Mouse (Mus musculus) MEL (cell line): Measurements from ENCODE around the gene Zp1. TPM values are rescaled to one million over a fixed set of nuclear protein-coding genes. Genes with fewer than 3 reads are reported as not detected.

Experiments
- DNase-seq: peaks from one replicate; pipeline ENCODE4 v3.0.0; 2011; ENCODE audit warnings: low read depth, low spot score
- H3K27ac ChIP-seq: 2 replicates; pipeline ENCODE4 v1.5.1; 2012; ENCODE audit warnings: low read depth, mild to moderate bottlenecking, control low read depth, low read length, moderate library complexity; ENCODE audit not compliant: control insufficient read depth
- H3K27me3 ChIP-seq, 2 experiments: fragments of 150-350 bp in 1 of 2; sonication (generic) in 1 of 2; 2 replicates each; pipeline ENCODE4 v1.6.1; 2012; ENCODE audit warnings: low read length in 2 of 2, mild to moderate bottlenecking in 2 of 2, improper control_type of control experiment in 1 of 2, moderate library complexity in 1 of 2; ENCODE audit not compliant: insufficient read depth in 2 of 2, control insufficient read depth in 1 of 2
- H3K36me3 ChIP-seq, 2 experiments: 2 replicates each; pipeline ENCODE4 v1.6.1; 2012 to 2014; ENCODE audit warnings: low read length in 2 of 2, improper control_type of control experiment in 1 of 2, inconsistent platforms in 1 of 2, mild to moderate bottlenecking in 1 of 2; ENCODE audit not compliant: insufficient read depth in 2 of 2, control insufficient read depth in 1 of 2
- H3K4me1 ChIP-seq, 2 experiments: fragments of 150-350 bp in 1 of 2; sonication (generic) in 1 of 2; 2 replicates each; pipeline ENCODE4 v1.6.1; 2012; ENCODE audit warnings: low read length in 2 of 2, improper control_type of control experiment in 1 of 2, mild to moderate bottlenecking in 1 of 2; ENCODE audit not compliant: insufficient read depth in 2 of 2, control insufficient read depth in 1 of 2
- H3K4me3 ChIP-seq, 2 experiments: fragments of 150-350 bp in 1 of 2; sonication (generic) in 1 of 2; 2 replicates each; pipeline ENCODE4 v1.5.1; 2012; ENCODE audit warnings: low read depth in 2 of 2, low read length in 2 of 2, mild to moderate bottlenecking in 2 of 2, moderate library complexity in 2 of 2, control low read depth in 1 of 2, improper control_type of control experiment in 1 of 2; ENCODE audit not compliant: control insufficient read depth in 1 of 2, insufficient read depth in 1 of 2
- H3K79me2 ChIP-seq: 2 replicates; pipeline ENCODE4 v1.6.1; 2012; ENCODE audit warnings: mild to moderate bottlenecking, low read length, moderate library complexity; ENCODE audit not compliant: control insufficient read depth, poor library complexity, insufficient read depth
- H3K9ac ChIP-seq: 2 replicates; pipeline ENCODE4 v1.6.1; 2012; ENCODE audit warnings: low read depth, mild to moderate bottlenecking, control low read depth, low read length, moderate library complexity; ENCODE audit not compliant: control insufficient read depth, poor library complexity, severe bottlenecking
- H3K9me3 ChIP-seq: fragments of 150-350 bp; sonication (generic); replicated peaks from 2 replicates; pipeline ENCODE4 v1.6.1; 2012; ENCODE audit warnings: mild to moderate bottlenecking, low read length, improper control_type of control experiment, moderate library complexity; ENCODE audit not compliant: insufficient read depth
- CHD1 ChIP-seq: IDR thresholded peaks from 2 replicates; pipeline ENCODE4 v1.6.1; 2012; ENCODE audit warnings: low read depth, mild to moderate bottlenecking, inconsistent platforms, low read length, improper control_type of control experiment
- CHD2 ChIP-seq: IDR thresholded peaks from 2 replicates; pipeline ENCODE4 v1.6.1; 2011; ENCODE audit warnings: low read length, improper control_type of control experiment
- CTCF ChIP-seq, 3 experiments: IDR thresholded peaks in 2 of 3; conservative IDR thresholded peaks in 1 of 3; 2 replicates each; pipeline ENCODE4 v1.5.1; 2011 to 2012; ENCODE audit warnings: low read length in 3 of 3, low read depth in 2 of 3, mild to moderate bottlenecking in 2 of 3, improper control_type of control experiment in 1 of 3, inconsistent platforms in 1 of 3, mixed read lengths in 1 of 3, moderate library complexity in 1 of 3; ENCODE audit not compliant: control insufficient read depth in 1 of 3, insufficient read depth in 1 of 3, poor library complexity in 1 of 3, severe bottlenecking in 1 of 3
- ELF1 ChIP-seq: IDR thresholded peaks from 2 replicates; pipeline ENCODE4 v1.6.1; 2014; ENCODE audit warnings: low read depth, mild to moderate bottlenecking, inconsistent platforms, low read length, improper control_type of control experiment, moderate library complexity
- EP300 ChIP-seq, 2 experiments: IDR thresholded peaks; 2 replicates each; pipeline ENCODE4 v1.6.1; 2011; ENCODE audit warnings: improper control_type of control experiment in 2 of 2, low read length in 2 of 2, low read depth in 1 of 2, mild to moderate bottlenecking in 1 of 2
- ETS1 ChIP-seq: IDR thresholded peaks from 2 replicates; pipeline ENCODE4 v1.6.1; 2012; ENCODE audit warnings: low read depth, mild to moderate bottlenecking, inconsistent platforms, low read length, improper control_type of control experiment, moderate library complexity
- GABPA ChIP-seq: IDR thresholded peaks from 2 replicates; pipeline ENCODE4 v1.6.1; 2012; ENCODE audit warnings: low read depth, mild to moderate bottlenecking, inconsistent platforms, low read length, improper control_type of control experiment, moderate library complexity
- HCFC1 ChIP-seq: IDR thresholded peaks from 2 replicates; pipeline ENCODE4 v1.6.1; 2012; ENCODE audit warnings: low read depth, mild to moderate bottlenecking, inconsistent platforms, low read length, improper control_type of control experiment, moderate library complexity
- JUND ChIP-seq: IDR thresholded peaks from 2 replicates; pipeline ENCODE4 v1.6.1; 2011; ENCODE audit warnings: low read depth, mild to moderate bottlenecking, improper control_type of control experiment, low read length
- MAFK ChIP-seq: IDR thresholded peaks from 2 replicates; pipeline ENCODE4 v1.6.1; 2011; ENCODE audit warnings: low read depth, mild to moderate bottlenecking, low read length, improper control_type of control experiment, borderline replicate concordance
- MEF2A ChIP-seq: IDR thresholded peaks from 2 replicates; pipeline ENCODE4 v1.6.1; 2014; ENCODE audit warnings: low read depth, mild to moderate bottlenecking, inconsistent platforms, low read length, improper control_type of control experiment; ENCODE audit not compliant: poor library complexity, insufficient replicate concordance, severe bottlenecking; ENCODE audit errors: extremely low read depth
- MXI1 ChIP-seq: IDR thresholded peaks from 2 replicates; pipeline ENCODE4 v1.6.1; 2011; ENCODE audit warnings: mild to moderate bottlenecking, low read depth, low read length, improper control_type of control experiment
- NELFE ChIP-seq: IDR thresholded peaks from 2 replicates; pipeline ENCODE4 v1.6.1; 2011; ENCODE audit warnings: low read depth, low read length, improper control_type of control experiment
- NRF1 ChIP-seq: IDR thresholded peaks from 2 replicates; pipeline ENCODE4 v1.6.1; 2014; ENCODE audit warnings: low read depth, mild to moderate bottlenecking, inconsistent platforms, low read length, improper control_type of control experiment, moderate library complexity; ENCODE audit not compliant: poor library complexity, insufficient read depth, severe bottlenecking
- POLR2A ChIP-seq, 2 experiments: IDR thresholded peaks; 2 replicates each; pipeline ENCODE4 v1.6.1; 2011 to 2012; ENCODE audit warnings: low read length in 2 of 2, mild to moderate bottlenecking in 2 of 2, control low read depth in 1 of 2, improper control_type of control experiment in 1 of 2, low read depth in 1 of 2, moderate library complexity in 1 of 2; ENCODE audit not compliant: control insufficient read depth in 1 of 2, insufficient read depth in 1 of 2, poor library complexity in 1 of 2
- POLR2AphosphoS2 ChIP-seq: IDR thresholded peaks from 2 replicates; pipeline ENCODE4 v1.6.1; 2011; ENCODE audit warnings: low read length, improper control_type of control experiment
- RAD21 ChIP-seq: IDR thresholded peaks from 2 replicates; pipeline ENCODE4 v1.6.1; 2011; ENCODE audit warnings: mild to moderate bottlenecking, low read depth, low read length, improper control_type of control experiment
- RCOR1 ChIP-seq: IDR thresholded peaks from 2 replicates; pipeline ENCODE4 v1.6.1; 2012; ENCODE audit warnings: low read depth, mild to moderate bottlenecking, inconsistent platforms, low read length, improper control_type of control experiment
- SIN3A ChIP-seq: IDR thresholded peaks from 2 replicates; pipeline ENCODE4 v1.6.1; 2012; ENCODE audit warnings: low read length, improper control_type of control experiment, inconsistent platforms
- SMC3 ChIP-seq: IDR thresholded peaks from 2 replicates; pipeline ENCODE4 v1.6.1; 2011; ENCODE audit warnings: low read depth, low read length, improper control_type of control experiment
- TBP ChIP-seq: IDR thresholded peaks from 2 replicates; pipeline ENCODE4 v1.8.0; 2011; ENCODE audit warnings: low read depth, low read length, improper control_type of control experiment
- TCF12 ChIP-seq: IDR thresholded peaks from 2 replicates; pipeline ENCODE4 v1.6.1; 2014; ENCODE audit warnings: low read depth, mild to moderate bottlenecking, inconsistent platforms, low read length, improper control_type of control experiment, moderate library complexity
- UBTF ChIP-seq: IDR thresholded peaks from 2 replicates; pipeline ENCODE4 v1.6.1; 2012; ENCODE audit warnings: low read depth, mild to moderate bottlenecking, inconsistent platforms, low read length, improper control_type of control experiment, moderate library complexity, borderline replicate concordance; ENCODE audit not compliant: insufficient read depth
- USF1 ChIP-seq: IDR thresholded peaks from 2 replicates; pipeline ENCODE4 v1.6.1; 2014; ENCODE audit warnings: low read depth, mild to moderate bottlenecking, inconsistent platforms, low read length, improper control_type of control experiment, moderate library complexity
- USF2 ChIP-seq, 2 experiments: IDR thresholded peaks; 2 replicates each; pipeline ENCODE4 v1.6.1; 2011 to 2012; ENCODE audit warnings: improper control_type of control experiment in 2 of 2, low read length in 2 of 2, borderline replicate concordance in 1 of 2, inconsistent platforms in 1 of 2, low read depth in 1 of 2, mild to moderate bottlenecking in 1 of 2; ENCODE audit not compliant: insufficient read depth in 1 of 2
- ZC3H11A ChIP-seq: IDR thresholded peaks from 2 replicates; pipeline ENCODE4 v1.6.1; 2012; ENCODE audit warnings: low read depth, mild to moderate bottlenecking, inconsistent platforms, low read length, improper control_type of control experiment
- ZMIZ1 ChIP-seq: IDR thresholded peaks from 2 replicates; pipeline ENCODE4 v1.6.1; 2012; ENCODE audit warnings: low read depth, mild to moderate bottlenecking, inconsistent platforms, low read length, improper control_type of control experiment, moderate library complexity
- ZNF384 ChIP-seq: IDR thresholded peaks from 2 replicates; pipeline ENCODE4 v1.6.1; 2012; ENCODE audit warnings: low read depth, mild to moderate bottlenecking, inconsistent platforms, low read length, improper control_type of control experiment
- polyA plus RNA-seq, 2 experiments: library from polyadenylated mRNA; stranded (reverse) in 1 of 2; unstranded in 1 of 2; fragments of >175 nt in 1 of 2; fragments of >200 nt in 1 of 2; gene quantifications; 2 replicates each; pipeline versions ENCODE4 v1.2.1 to v1.2.4; 2012; ENCODE audit warnings: low replicate concordance in 2 of 2, low read depth in 1 of 2; ENCODE audit not compliant: insufficient read length in 2 of 2, insufficient read depth in 1 of 2, missing spikeins in 1 of 2
- total RNA-seq: library from RNA; depleted of rRNA; stranded (reverse); fragments of 300-350 nt; gene quantifications from 2 replicates; pipeline ENCODE4 v1.2.3, GENCODE M21; 2012

The Zp1 gene
- total and polyA plus RNA-seq, 3 experiments: not detected

DNA sequence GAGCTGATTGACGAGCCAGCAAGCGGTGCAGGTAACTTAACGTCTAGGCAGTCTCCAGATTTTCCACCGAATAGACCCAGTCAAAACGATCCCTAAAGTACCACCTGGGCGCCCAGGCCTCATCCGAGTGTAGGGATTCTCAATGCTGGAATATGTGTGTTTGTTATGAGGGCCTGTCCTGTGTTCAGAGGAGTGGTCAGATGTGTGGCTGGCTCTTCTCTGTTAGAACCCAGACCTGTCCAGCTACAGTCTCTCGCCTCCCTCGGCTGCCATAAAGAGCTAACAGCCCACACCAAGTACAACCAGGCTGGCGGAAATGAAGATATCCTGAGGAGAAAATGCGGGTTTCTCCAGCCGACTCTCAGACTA, 39.5 kb upstream of the Zp1 start:
- no peaks in the 10 kb centered on the region for H3K9me3 ChIP-seq
- H3K9ac ChIP-seq: no peak overlapping the region
- no peaks in the 10 kb centered on the region for H3K4me1 ChIP-seq
- no peak overlapping the region for H3K4me3 ChIP-seq
- no peak for TF ChIP-seq SIN3A
- no peak for TF ChIP-seq CHD2
- TF ChIP-seq POLR2AphosphoS2: no peak
- TF ChIP-seq MXI1: no peak
- no peak for TF ChIP-seq ELF1
- no peak for TF ChIP-seq TBP
- TF ChIP-seq POLR2A (IDR thresholded peaks at IDR 0.05; ENCODE audit: control insufficient read depth in 1 of 2, insufficient read depth in 1 of 2, low read depth in 1 of 2, low read length in 2 of 2, poor library complexity in 1 of 2): no peak
- TF ChIP-seq EP300 (IDR thresholded peaks at IDR 0.05; ENCODE audit: low read depth in 1 of 2, low read length in 2 of 2): no peak
- TF ChIP-seq USF1: no peak
- TF ChIP-seq MAFK: no peak
- no peak for TF ChIP-seq GABPA
- TF ChIP-seq ZMIZ1: no peak
- TF ChIP-seq ZC3H11A: no peak
- TF ChIP-seq TCF12: no peak
- DNase-seq: no peak
- no peaks in the 10 kb centered on the region for H3K36me3 ChIP-seq
- H3K27ac ChIP-seq: no peak overlapping the region
- no peaks in the 10 kb centered on the region for H3K79me2 ChIP-seq
- peaks cover 8 to 13% of the 10 kb centered on the region in 2 experiments for H3K27me3 ChIP-seq

DNA sequence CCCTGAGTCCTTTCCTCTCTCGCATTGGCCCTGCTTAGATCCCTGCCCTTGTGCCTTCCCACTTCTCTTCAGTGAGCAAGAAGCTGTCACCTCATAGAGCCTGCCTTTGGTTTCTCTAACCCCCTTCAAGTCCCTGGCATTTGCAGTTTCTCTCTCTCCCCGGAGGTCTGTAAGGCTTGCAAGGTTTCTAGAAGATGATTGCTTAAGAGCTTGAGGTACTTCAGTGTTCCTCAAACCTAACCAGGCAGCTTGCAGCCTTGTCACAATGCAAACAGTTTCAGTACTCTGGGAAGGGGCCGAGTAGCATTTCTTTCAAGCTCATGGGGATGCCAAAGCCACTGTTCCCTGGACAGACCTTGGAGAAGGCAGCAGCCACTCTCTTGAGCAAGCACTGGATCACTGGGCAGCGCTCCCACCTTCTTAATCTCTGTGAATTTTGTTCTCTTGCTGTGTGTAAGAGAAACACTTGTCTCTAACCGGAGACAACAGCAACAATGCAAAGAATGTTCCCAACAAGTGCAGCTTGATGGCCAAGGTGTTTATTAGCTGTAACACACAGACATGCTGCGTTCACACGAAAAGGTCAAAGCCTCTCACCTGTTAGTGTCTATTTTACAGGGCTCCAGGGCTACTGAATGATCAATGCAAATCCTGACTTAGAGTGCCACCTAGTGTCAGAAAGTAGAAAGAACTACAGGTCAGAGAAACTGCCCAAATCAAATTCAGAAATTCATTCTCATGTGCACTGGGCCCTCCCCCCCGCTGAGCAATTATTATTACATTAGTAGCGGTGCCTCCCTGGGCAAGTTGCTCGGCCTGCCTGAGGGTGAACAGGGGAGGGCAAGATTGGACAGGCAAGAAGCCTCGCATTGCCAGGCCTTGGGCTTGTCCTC, 38.9 kb upstream of the Zp1 start:
- H3K27me3 ChIP-seq: peaks cover 5 to 8% of the 10 kb centered on the region in 2 experiments; a peak in 3 of 4 replicates
- TF ChIP-seq ZC3H11A (peak; percentile 92), JUND (no peak), GABPA (no peak), USF2 (IDR thresholded peaks at IDR 0.05; ENCODE audit: borderline replicate concordance in 1 of 2, insufficient read depth in 1 of 2, low read depth in 1 of 2, low read length in 2 of 2) (no peak), ZNF384 (no peak), CTCF (IDR thresholded peaks at IDR 0.05 in 2 of 3, conservative IDR thresholded peaks at IDR 0.05 in 1 of 3; ENCODE audit: control insufficient read depth in 1 of 3, insufficient read depth in 1 of 3, low read depth in 2 of 3, low read length in 3 of 3, poor library complexity in 1 of 3, severe bottlenecking in 1 of 3) (peak; percentile 36 to 95 (median 57)), RAD21 (peak; percentile 98), RCOR1 (no peak), MXI1 (no peak), SMC3 (peak; percentile 88), UBTF (no peak), CHD1 (no peak), ETS1 (no peak), NRF1 (no peak), MEF2A (no peak), ELF1 (no peak), SIN3A (no peak), HCFC1 (no peak), NELFE (no peak)
- TF ChIP-seq, all 39 proteins: peak for 4
- H3K36me3 ChIP-seq: no peaks in the 10 kb centered on the region
- H3K4me3 ChIP-seq: no peak overlapping the region
- no peaks in the 10 kb centered on the region for H3K79me2 ChIP-seq
- no peaks in the 10 kb centered on the region for H3K4me1 ChIP-seq
- peak; percentile 76 for DNase-seq
- H3K27ac ChIP-seq: no peak overlapping the region
- H3K9ac ChIP-seq: no peak overlapping the region
- H3K9me3 ChIP-seq: no peaks in the 10 kb centered on the region
